Mouse (Mus musculus) forebrain, embryonic 15.5 days (tissue): ENCODE measurements around the gene D230025D16Rik. TPM values are rescaled to one million over a fixed set of nuclear protein-coding genes. Genes with fewer than 3 reads are reported as not detected.
A peak's percentile ranks its signal among the peaks of the same experiment; 100 is the strongest.

Source experiments
- ATAC-seq: fragments of 200-750 bp; cut with Nextera tagmentation; replicated peaks from 2 replicates; pipeline ENCODE4 v1.8.0; 2017; ENCODE audit warnings: mild to moderate bottlenecking, moderate TSS enrichment, moderate library complexity
- H3K27ac ChIP-seq: fragments of 300-500 bp; sonication (generic); replicated peaks from 2 replicates; pipeline ENCODE4 v1.5.1; 2015; ENCODE audit warnings: mild to moderate bottlenecking, inconsistent platforms
- H3K27me3 ChIP-seq: fragments of 300-500 bp; sonication (generic); 2 replicates; pipeline ENCODE4 v1.6.1; 2015; ENCODE audit warnings: inconsistent platforms
- H3K36me3 ChIP-seq: fragments of 300-500 bp; sonication (generic); 2 replicates; pipeline ENCODE4 v1.6.1; 2015; ENCODE audit warnings: mild to moderate bottlenecking, inconsistent platforms
- H3K4me1 ChIP-seq: fragments of 300-500 bp; sonication (generic); 2 replicates; pipeline ENCODE4 v1.6.1; 2015; ENCODE audit warnings: inconsistent platforms
- H3K4me2 ChIP-seq: fragments of 300-500 bp; sonication (generic); replicated peaks from 2 replicates; pipeline ENCODE4 v1.6.1; 2015; ENCODE audit warnings: mild to moderate bottlenecking, inconsistent platforms
- H3K4me3 ChIP-seq: fragments of 300-500 bp; sonication (generic); 2 replicates; pipeline ENCODE4 v1.5.1; 2015; ENCODE audit warnings: mild to moderate bottlenecking, inconsistent platforms
- H3K9ac ChIP-seq: fragments of 300-500 bp; sonication (generic); replicated peaks from 2 replicates; pipeline ENCODE4 v1.6.1; 2015; ENCODE audit warnings: mild to moderate bottlenecking, inconsistent platforms
- H3K9me3 ChIP-seq: fragments of 300-500 bp; sonication (generic); 2 replicates; pipeline ENCODE4 v1.6.1; 2016; ENCODE audit warnings: inconsistent platforms
- WGBS: fragments of 180-500 bp; shearing (Covaris S2); methylation state at CpG from one replicate; pipeline ENCODE4 v1.1.7; 2015; ENCODE audit warnings: mixed read lengths; 5-methylcytosine and 5-hydroxymethylcytosine counted together
- polyA plus RNA-seq: library from polyadenylated mRNA; unstranded; fragments of >200 nt; fragmentation: Nextera tagmentation; extraction: Ambion mirVana; gene quantifications from 2 replicates; pipeline ENCODE4 v1.2.1, GENCODE M21; 2015

D230025D16Rik gene
- polyA plus RNA-seq, 1 experiment from 2014 or later = 33.1 TPM

- H3K9me3 ChIP-seq = no peaks in the 10 kb centered on the region
- peaks cover 38% of the 10 kb centered on the region for H3K36me3 ChIP-seq
- H3K4me3 ChIP-seq = peak overlapping the region; percentile 88
- H3K27me3 ChIP-seq = no peaks in the 10 kb centered on the region
- H3K4me2 ChIP-seq = peak overlapping the region; percentile 70
- H3K27ac ChIP-seq = no peak overlapping the region
- ATAC-seq = no peak
- peak overlapping the region; percentile 87 for H3K9ac ChIP-seq
- 58% methylated on average over 18 of the region's 18 CpGs for WGBS
- H3K4me1 ChIP-seq = peaks cover 24% of the 10 kb centered on the region
Observed at GRCm38 (mm10) chr8:105298351-105299252, 73.7 kb downstream of the D230025D16Rik start.

- no peak overlapping the region for H3K4me2 ChIP-seq
- 95% methylated on average over 8 of the region's 8 CpGs for WGBS
- no peaks in the 10 kb centered on the region for H3K9me3 ChIP-seq
- H3K4me1 ChIP-seq = peaks cover 29% of the 10 kb centered on the region
- no peaks in the 10 kb centered on the region for H3K27me3 ChIP-seq
- H3K27ac ChIP-seq = no peak overlapping the region
- ATAC-seq = no peak
- peaks cover 49% of the 10 kb centered on the region for H3K36me3 ChIP-seq
- no peak overlapping the region for H3K4me3 ChIP-seq
- H3K9ac ChIP-seq = no peak overlapping the region
Observed at GRCm38 (mm10) chr8:105299962-105300361, 75.0 kb downstream of the D230025D16Rik start.

Other genes starting within 250 kb of the D230025D16Rik start
- not detected in 2 replicates for gene Ces2h, start 224.3 kb upstream of the D230025D16Rik start, polyA plus RNA-seq
- gene Ces3a, start 176.5 kb upstream of the D230025D16Rik start, polyA plus RNA-seq = not detected in 2 replicates
- gene Ces3b, start 141.4 kb upstream of the D230025D16Rik start, polyA plus RNA-seq = not detected in 2 replicates
- gene Ces4a, start 93.3 kb upstream of the D230025D16Rik start, polyA plus RNA-seq = 0.10 and 0.15 TPM in 2 replicates
- 33.4 and 35.4 TPM in 2 replicates for gene Cbfb, start 54.5 kb upstream of the D230025D16Rik start, polyA plus RNA-seq
- 2.9 and 3.0 TPM in 2 replicates for gene B3gnt9, start 30.0 kb downstream of the D230025D16Rik start, polyA plus RNA-seq
- gene Tradd, start 39.5 kb downstream of the D230025D16Rik start, polyA plus RNA-seq = 21.1 and 23.7 TPM in 2 replicates
- gene Fbxl8, start 39.5 kb downstream of the D230025D16Rik start, polyA plus RNA-seq = 0.72 and 0.85 TPM in 2 replicates
- 0.15 and 0.34 TPM in 2 replicates for gene Hsf4, start 44.7 kb downstream of the D230025D16Rik start, polyA plus RNA-seq
- gene Nol3, start 51.0 kb downstream of the D230025D16Rik start, polyA plus RNA-seq = 2.0 and 2.2 TPM in 2 replicates
- 96.2 and 101 TPM in 2 replicates for gene 4931428F04Rik, start 64.7 kb downstream of the D230025D16Rik start, polyA plus RNA-seq
- gene Exoc3l, start 71.0 kb downstream of the D230025D16Rik start, polyA plus RNA-seq = 10.1 and 11.9 TPM in 2 replicates
- gene E2f4, start 72.5 kb downstream of the D230025D16Rik start, polyA plus RNA-seq = 44.2 and 48.1 TPM in 2 replicates
- 0.84 and 0.98 TPM in 2 replicates for gene Elmo3, start 80.5 kb downstream of the D230025D16Rik start, polyA plus RNA-seq
- gene Lrrc29, start 101.1 kb downstream of the D230025D16Rik start, polyA plus RNA-seq = 0.59 and 0.83 TPM in 2 replicates
- gene Tmem208, start 101.2 kb downstream of the D230025D16Rik start, polyA plus RNA-seq = 116 and 120 TPM in 2 replicates
- 0.34 and 0.48 TPM in 2 replicates for gene Fhod1, start 122.8 kb downstream of the D230025D16Rik start, polyA plus RNA-seq
- 6.9 and 7.9 TPM in 2 replicates for gene Slc9a5, start 123.7 kb downstream of the D230025D16Rik start, polyA plus RNA-seq
- 1.1 and 1.7 TPM in 2 replicates for gene Plekhg4, start 148.1 kb downstream of the D230025D16Rik start, polyA plus RNA-seq
- 0.10 TPM in 1 of 2 replicates, not detected in the other for gene Kctd19, start 188.4 kb downstream of the D230025D16Rik start, polyA plus RNA-seq
- 0.52 and 0.88 TPM in 2 replicates for gene Lrrc36, start 188.4 kb downstream of the D230025D16Rik start, polyA plus RNA-seq
- 35.1 and 54.8 TPM in 2 replicates for gene Tppp3, start 246.4 kb downstream of the D230025D16Rik start, polyA plus RNA-seq